Comparison of ENCODE assay signal across 20 mouse cellular contexts in the genomic region with DNA sequence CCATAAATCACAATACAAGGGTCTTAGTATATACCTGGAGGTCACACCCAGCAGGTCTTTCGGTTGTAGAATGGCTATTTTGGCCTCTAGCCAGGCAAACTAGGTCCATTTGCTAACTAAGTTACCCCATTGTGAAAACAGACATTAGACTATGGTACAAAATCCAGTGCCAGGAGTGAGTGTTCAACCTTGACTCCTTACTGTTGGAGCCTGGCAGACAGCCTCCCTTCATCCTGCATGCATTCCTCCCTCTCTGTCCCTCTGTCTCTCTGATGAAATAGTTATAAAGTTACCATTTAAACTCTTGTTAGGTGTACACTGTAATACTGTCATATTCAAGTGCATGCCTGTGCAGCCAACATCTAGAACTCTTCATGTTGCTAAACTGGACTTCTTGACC.
"Had no signal": no experiment of that assay in that cellular context is flagged by ENCODE, and none has a peak within 500 bp of the region (broad histone marks: within the 10 kb centered on the region; RNA-seq: fewer than 3 reads in every experiment).

No protein-coding gene starts in this region.

- H3K9ac ChIP-seq: intestine, embryonic 15.5 days; limb, embryonic 13.5 days; liver, embryonic 14.5 days; liver, postnatal 0 days; lung, embryonic 14.5 days; midbrain, embryonic 12.5 days; midbrain, embryonic 15.5 days; neural tube, embryonic 12.5 days; neural tube, embryonic 15.5 days; stomach, embryonic 15.5 days had no signal

- H3K27ac ChIP-seq: intestine, embryonic 15.5 days; layer of hippocampus, adult 2 months; limb, embryonic 10.5 days; limb, embryonic 13.5 days; liver, embryonic 14.5 days; macrophage; midbrain, embryonic 12.5 days; midbrain, embryonic 15.5 days; neural tube, embryonic 12.5 days; neural tube, embryonic 15.5 days; stomach, embryonic 15.5 days had no signal

- H3K4me2 ChIP-seq: intestine, embryonic 15.5 days; limb, embryonic 13.5 days; liver, embryonic 11.5 days; lung, embryonic 14.5 days; midbrain, embryonic 12.5 days; midbrain, embryonic 15.5 days; neural tube, embryonic 12.5 days; neural tube, embryonic 15.5 days; stomach, embryonic 15.5 days had no signal

- H3K4me3 ChIP-seq: intestine, embryonic 15.5 days; layer of hippocampus, adult 2 months; limb, embryonic 10.5 days; limb, embryonic 13.5 days; midbrain, embryonic 12.5 days; midbrain, embryonic 15.5 days; neural tube, embryonic 12.5 days; neural tube, embryonic 15.5 days; stomach, embryonic 15.5 days had no signal

- DNase-seq: layer of hippocampus, adult 9-11 months; liver, postnatal 0 days; lung, embryonic 14.5 days; right cerebral cortex, adult 18-20 months; right cerebral cortex, postnatal 14 days; right cerebral cortex, postnatal 4 days; thymus, postnatal 25 days had no signal

- ATAC-seq: intestine, embryonic 15.5 days; liver, postnatal 0 days; lung, postnatal 0 days; midbrain, embryonic 15.5 days had no signal

- H3K27me3 ChIP-seq: intestine, embryonic 15.5 days; limb, embryonic 13.5 days; midbrain, embryonic 12.5 days; midbrain, embryonic 15.5 days; neural tube, embryonic 12.5 days; neural tube, embryonic 15.5 days; stomach, embryonic 15.5 days had no signal

- H3K9me3 ChIP-seq: intestine, embryonic 15.5 days; limb, embryonic 10.5 days; limb, embryonic 13.5 days; midbrain, embryonic 12.5 days; midbrain, embryonic 15.5 days; neural tube, embryonic 12.5 days; neural tube, embryonic 15.5 days; stomach, embryonic 15.5 days had no signal

- H3K4me1 ChIP-seq: intestine, embryonic 15.5 days; limb, embryonic 10.5 days; midbrain, embryonic 12.5 days; midbrain, embryonic 15.5 days; neural tube, embryonic 12.5 days; neural tube, embryonic 15.5 days; stomach, embryonic 15.5 days had no signal

- H3K36me3 ChIP-seq: intestine, embryonic 15.5 days; limb, embryonic 10.5 days; limb, embryonic 13.5 days; midbrain, embryonic 12.5 days; midbrain, embryonic 15.5 days; neural tube, embryonic 12.5 days; neural tube, embryonic 15.5 days; stomach, embryonic 15.5 days had no signal
